11 mouse cellular contexts compared by ENCODE assay signal in genomic region chr3:152121169-152122009, GRCm38 (mm10). TPM values are rescaled to one million over a fixed set of nuclear protein-coding genes. Genes with fewer than 3 reads are reported as not detected.
A peak's percentile ranks its signal among the peaks of the same experiment; 100 is the strongest.
DNase-seq lines count a peak whose midpoint lies in the region; ATAC-seq and TF ChIP-seq lines count a peak whose summit lies in the region.
"Had no signal": no experiment of that assay in that cellular context is flagged by ENCODE, and none has a peak within 500 bp of the region (broad histone marks: within the 10 kb centered on the region; RNA-seq: fewer than 3 reads in every experiment).

No protein-coding gene starts in this region.

- H3K4me1 ChIP-seq in lung, embryonic 15.5 days = peaks cover 35% of the 10 kb centered on the region
- peaks cover 7% of the 10 kb centered on the region for H3K4me1 ChIP-seq in intestine, postnatal 0 days (replicated peaks; ENCODE audit: control insufficient read depth, insufficient read depth, low read length)
- peaks cover 9% of the 10 kb centered on the region for H3K4me1 ChIP-seq in stomach, embryonic 15.5 days
- H3K4me1 ChIP-seq: hindbrain, embryonic 12.5 days had no signal

- H3K4me2 ChIP-seq in lung, embryonic 15.5 days = no peak overlapping the region
- no peak overlapping the region for H3K4me2 ChIP-seq in intestine, postnatal 0 days (replicated peaks; ENCODE audit: low read depth)
- H3K4me2 ChIP-seq in stomach, embryonic 15.5 days = no peak overlapping the region
- H3K4me2 ChIP-seq: hindbrain, embryonic 12.5 days; limb, embryonic 13.5 days had no signal

- no peaks in the 10 kb centered on the region for H3K9me3 ChIP-seq in lung, embryonic 15.5 days
- no peaks in the 10 kb centered on the region for H3K9me3 ChIP-seq in intestine, postnatal 0 days (ENCODE audit: control insufficient read depth)
- no peaks in the 10 kb centered on the region for H3K9me3 ChIP-seq in stomach, embryonic 15.5 days
- H3K9me3 ChIP-seq: hindbrain, embryonic 12.5 days; limb, embryonic 13.5 days had no signal

- ATAC-seq in lung, embryonic 15.5 days (ENCODE audit: borderline replicate concordance, extremely low read depth, low FRiP score, low TSS enrichment) = no peak
- ATAC-seq in intestine, postnatal 0 days = peak; percentile 9; the same call in 1 of the 2 replicates
- no peak for ATAC-seq in stomach, embryonic 15.5 days (ENCODE audit: insufficient read depth, low FRiP score, low read depth)

- H3K4me3 ChIP-seq in lung, embryonic 15.5 days = no peak overlapping the region
- no peak overlapping the region for H3K4me3 ChIP-seq in intestine, postnatal 0 days (ENCODE audit: low read depth, low read length)
- H3K4me3 ChIP-seq in stomach, embryonic 15.5 days (replicated peaks) = no peak overlapping the region
- H3K4me3 ChIP-seq: hindbrain, embryonic 12.5 days; limb, embryonic 13.5 days had no signal

- 56% methylated on average over 11 of the region's 11 CpGs for WGBS in lung, embryonic 15.5 days
- 62% methylated on average over 11 of the region's 11 CpGs for WGBS in intestine, postnatal 0 days
- WGBS in stomach, embryonic 15.5 days = 69% methylated on average over 11 of the region's 11 CpGs

- no peak for TF ChIP-seq CTCF in intestine, postnatal 0 days (IDR thresholded peaks at IDR 0.05; ENCODE audit: low read depth)

- H3K27ac ChIP-seq in lung, embryonic 15.5 days = peak overlapping the region; percentile 82
- peak overlapping the region; percentile 74; the same call in 1 of the 2 replicates for H3K27ac ChIP-seq in intestine, postnatal 0 days (ENCODE audit: low read depth, low read length)
- peak overlapping the region; percentile 49 for H3K27ac ChIP-seq in stomach, embryonic 15.5 days
- H3K27ac ChIP-seq: hindbrain, embryonic 12.5 days; limb, embryonic 13.5 days had no signal

- no peak overlapping the region for H3K9ac ChIP-seq in lung, embryonic 15.5 days
- H3K9ac ChIP-seq in intestine, postnatal 0 days (ENCODE audit: low read depth, low read length) = no peak overlapping the region
- no peak overlapping the region for H3K9ac ChIP-seq in stomach, embryonic 15.5 days
- H3K9ac ChIP-seq: hindbrain, embryonic 12.5 days; limb, embryonic 13.5 days had no signal

- peak; percentile 11 to 39 for DNase-seq in adrenal gland, postnatal 36 days
- DNase-seq in adrenal gland, postnatal 25 days = no peak
- no peak for DNase-seq in lung, postnatal 25 days (ENCODE audit: low spot score)
- no peak for DNase-seq in right cerebral cortex, adult 2 months (ENCODE audit: low spot score in 2 of 2)
- no peak for DNase-seq in cerebellum, postnatal 14 days
- DNase-seq: right cerebral cortex, adult 18-20 months had no signal

- no peaks in the 10 kb centered on the region for H3K27me3 ChIP-seq in lung, embryonic 15.5 days
- no peaks in the 10 kb centered on the region for H3K27me3 ChIP-seq in intestine, postnatal 0 days (replicated peaks; ENCODE audit: control insufficient read depth, insufficient read depth, low read length)
- no peaks in the 10 kb centered on the region for H3K27me3 ChIP-seq in stomach, embryonic 15.5 days (replicated peaks)
- H3K27me3 ChIP-seq: hindbrain, embryonic 12.5 days; limb, embryonic 13.5 days had no signal

- H3K36me3 ChIP-seq in lung, embryonic 15.5 days = no peaks in the 10 kb centered on the region
- H3K36me3 ChIP-seq in intestine, postnatal 0 days (ENCODE audit: control insufficient read depth, insufficient read depth) = peaks cover 2% of the 10 kb centered on the region; the same call in 1 of the 2 replicates
- no peaks in the 10 kb centered on the region for H3K36me3 ChIP-seq in stomach, embryonic 15.5 days
- H3K36me3 ChIP-seq: hindbrain, embryonic 12.5 days; limb, embryonic 13.5 days had no signal

RNA-seq across cellular contexts. Expression of gene Gipc2, which starts 44.6 kb away (rescaled TPM):
- 1 to 10 TPM in 1 of 2 experiments, under 1 TPM in 1; 0.79 to 1.3 TPM for total RNA-seq in adrenal gland, postnatal 36 days (2021)
- 1.1 TPM in 1 of 2 replicates, not detected in the other for total RNA-seq in adrenal gland, postnatal 25 days (2021)
- 10.0 and 11.2 TPM in 2 replicates for polyA plus RNA-seq in lung, embryonic 15.5 days (2015; fragmentation: Nextera tagmentation; extraction: Ambion mirVana)
- polyA plus RNA-seq in intestine, postnatal 0 days (2015; fragmentation: Nextera tagmentation; extraction: Ambion mirVana) = 222 and 243 TPM in 2 replicates
- 57.5 and 78.6 TPM in 2 replicates for polyA plus RNA-seq in stomach, embryonic 15.5 days (2015; fragmentation: Nextera tagmentation; extraction: Ambion mirVana)

Comparison
In these comparisons a context has a peak if more than half of its experiments do, and no peak if none do; other contexts are left out.
1. DNase-seq: peak in adrenal gland, postnatal 36 days (2 of 2); none in adrenal gland, postnatal 25 days (single experiment), lung, postnatal 25 days (single experiment), right cerebral cortex, adult 2 months (0 of 2) and cerebellum, postnatal 14 days (0 of 2).
2. Peak in every context shown above with its lines, with median percentiles within 50 percentile points of each other: H3K27ac ChIP-seq.